Mouse (Mus musculus) frontal cortex, adult 2 months (tissue): ENCODE data around the gene Ms4a7. TPM values are rescaled to one million over a fixed set of nuclear protein-coding genes. Genes with fewer than 3 reads are reported as not detected.
A peak's percentile ranks its signal among the peaks of the same experiment; 100 is the strongest.
"Not testable (repeated sequence)": the region's sequence is repeated elsewhere in the genome, so short reads cannot be mapped to it uniquely, and the experiment has no call there.

Experiments
- DNase-seq, 2 experiments: peaks; one replicate each; pipeline ENCODE4 v3.0.0; 2022; ENCODE audit warnings: low spot score in 1 of 2; ENCODE audit errors: extremely low spot score in 1 of 2
- polyA plus RNA-seq: library from polyadenylated mRNA; depleted of rRNA; stranded (reverse); fragments of >200 nt; gene quantifications from 2 replicates; pipeline ENCODE4 v1.2.3, GENCODE M21; 2012; rRNA removed

Ms4a7 gene
- polyA plus RNA-seq = 0.72 and 0.82 TPM in 2 replicates

DNA sequence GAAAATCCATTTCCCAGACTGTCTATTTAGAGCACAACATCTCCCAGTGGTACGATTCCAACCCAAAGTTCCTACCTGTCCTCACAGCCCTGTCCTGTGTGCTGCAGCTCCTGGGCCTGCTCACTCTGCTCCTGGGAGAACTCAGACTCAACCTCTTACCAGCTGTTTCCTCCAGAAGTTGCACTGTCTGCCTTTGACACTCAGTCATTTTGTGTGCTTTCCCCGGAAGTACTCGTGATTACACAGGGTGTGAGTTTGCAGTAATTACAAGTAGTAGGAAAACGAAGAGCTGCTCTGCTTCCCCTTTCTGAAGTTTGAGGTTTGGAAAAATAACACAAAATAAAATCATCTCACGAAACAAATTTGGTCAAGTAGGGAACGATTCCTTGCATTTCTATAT, at the start of gene Ms4a7:
Gene Ms4a7, minus strand, starts transcription at position 215 of the 400 bp plus-strand sequence.
- no peak for DNase-seq

GRCm38 (mm10) chr19:11376399-11376798, 40.5 kb upstream of the Ms4a7 start:
- no peak for DNase-seq

DNA sequence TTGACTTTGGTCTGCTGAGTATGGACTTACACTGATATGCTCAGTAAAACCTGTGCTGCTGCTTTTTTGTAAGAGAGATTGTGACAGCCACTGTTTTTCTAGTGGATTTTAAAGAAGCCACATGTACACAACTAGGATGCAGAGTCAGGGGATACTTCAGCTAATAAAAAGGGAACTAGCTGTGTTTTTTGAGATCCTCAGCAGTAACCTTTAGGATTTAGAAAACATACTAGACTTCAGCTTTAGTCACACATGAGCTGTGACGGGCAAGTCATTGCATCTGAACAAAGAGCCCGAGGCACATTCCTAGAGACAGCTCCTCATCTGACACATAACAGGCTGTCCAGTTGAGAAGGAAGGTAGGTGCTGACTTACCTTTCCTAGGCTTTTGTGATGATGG, 39.3 kb upstream of the Ms4a7 start, which contains the start of gene Ms4a4a:
Gene Ms4a4a, plus strand, starts transcription at position 251 of the 400 bp plus-strand sequence.
- no peak for DNase-seq

- DNase-seq = no peak
Observed at GRCm38 (mm10) chr19:11371181-11371580, 35.2 kb upstream of the Ms4a7 start.

DNA sequence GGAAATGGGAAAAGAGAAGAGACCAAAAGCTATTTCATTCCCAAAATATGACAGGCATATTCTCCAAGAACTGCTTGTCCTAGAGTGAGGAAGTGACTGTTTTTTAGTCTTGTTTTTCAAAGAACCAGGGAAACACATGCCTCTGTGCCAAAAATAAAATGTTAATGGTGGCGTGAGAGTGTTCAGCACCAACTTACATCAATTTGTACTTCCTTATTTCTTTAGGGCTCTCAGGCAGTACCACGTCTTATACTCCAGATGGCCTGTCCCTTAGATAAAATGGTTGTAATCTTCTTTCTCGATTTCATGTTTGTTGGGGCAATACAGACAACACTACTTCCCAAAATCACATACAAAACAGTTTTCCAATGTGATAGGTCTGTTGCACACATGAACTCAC, 32.4 kb upstream of the Ms4a7 start:
- DNase-seq = no peak

DNA sequence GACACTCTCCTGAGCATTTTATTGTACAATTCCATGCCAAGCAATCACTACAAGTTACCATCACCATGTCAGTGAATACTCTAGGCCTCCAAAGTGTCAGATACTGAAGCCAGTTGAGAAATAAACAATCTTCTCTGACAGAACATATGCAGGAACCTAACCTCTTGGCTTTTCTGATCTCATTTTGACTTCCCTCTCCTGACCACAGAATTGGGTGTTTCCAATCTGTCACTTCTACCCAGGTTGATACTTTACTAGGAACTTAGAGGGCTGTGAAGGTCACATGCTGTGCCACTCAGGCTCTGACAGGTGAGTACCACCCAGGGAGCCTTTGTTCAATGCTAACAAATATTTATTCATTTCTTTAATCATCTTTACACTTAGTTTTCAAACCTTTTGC, 26.1 kb upstream of the Ms4a7 start:
- no peak for DNase-seq

GRCm38 (mm10) chr19:11360106-11360505, 24.2 kb upstream of the Ms4a7 start:
- peak in 1 of 2 experiments; percentile 64 for DNase-seq

DNA sequence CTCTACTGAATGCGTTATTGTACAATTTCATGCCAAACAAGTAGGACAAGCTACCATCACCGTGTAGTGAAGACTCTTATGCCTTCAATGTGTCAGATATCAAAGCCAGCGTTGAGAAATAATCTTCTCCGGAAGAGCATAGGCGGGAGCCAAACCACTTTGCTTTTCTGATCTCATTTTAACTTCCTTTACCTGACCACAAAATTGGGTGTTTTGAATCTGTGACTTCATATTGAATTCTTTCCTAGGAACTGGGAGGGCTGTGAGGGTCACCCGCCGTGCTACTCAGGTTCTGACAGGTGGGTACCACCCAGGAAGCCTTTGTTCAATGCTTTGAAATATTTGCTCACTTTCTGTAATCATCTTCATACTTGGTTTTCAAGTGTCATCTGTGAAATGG, 19.8 kb upstream of the Ms4a7 start:
- no peak for DNase-seq

- peak in 1 of 2 experiments; percentile 20 for DNase-seq
Observed at GRCm38 (mm10) chr19:11351878-11352277, 15.9 kb upstream of the Ms4a7 start.

- DNase-seq = peak in 1 of 2 experiments; percentile 25
Observed at GRCm38 (mm10) chr19:11349698-11350481, 13.9 kb upstream of the Ms4a7 start.

DNA sequence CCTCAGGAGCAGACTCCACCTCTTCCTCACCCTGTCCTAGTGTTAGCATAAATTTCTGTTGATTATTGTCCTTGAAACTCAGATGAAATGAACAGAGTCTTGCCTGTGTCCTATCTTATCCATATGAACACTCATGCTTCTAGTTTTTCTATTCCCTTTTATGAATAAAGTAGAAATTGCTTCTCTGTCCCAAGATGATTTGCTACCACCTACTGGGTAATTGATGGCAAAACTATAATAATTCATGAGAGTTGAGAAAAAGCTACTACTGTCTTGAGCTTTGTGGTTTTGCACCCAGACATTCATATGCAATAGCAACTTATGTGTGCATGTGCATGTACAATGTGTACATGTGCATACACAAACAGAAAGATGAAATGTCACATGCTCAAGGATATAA, 8.0 kb upstream of the Ms4a7 start:
- no peak for DNase-seq

DNA sequence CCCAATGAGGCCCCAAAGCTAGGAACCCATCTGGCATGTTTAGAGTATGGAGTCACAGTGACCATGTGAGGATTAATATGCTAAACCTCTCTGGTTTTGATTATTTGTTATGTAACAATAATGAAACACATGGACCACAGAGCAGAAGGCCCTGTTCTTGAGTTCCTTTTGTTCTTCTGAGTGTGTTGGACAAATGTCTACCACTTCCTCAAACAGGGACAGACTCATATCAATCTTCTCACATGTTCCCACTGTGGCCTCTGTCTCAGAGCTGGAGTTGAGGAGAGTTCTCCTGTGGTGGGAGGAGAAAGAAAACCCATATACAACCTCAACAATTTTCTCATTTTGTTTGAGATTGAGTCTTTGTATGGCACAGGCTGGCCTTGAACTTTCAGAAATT, 7.2 kb upstream of the Ms4a7 start:
- no peak for DNase-seq

GRCm38 (mm10) chr19:11321123-11321522, 14.8 kb downstream of the Ms4a7 start:
- DNase-seq = no peak

- DNase-seq = no peak
Observed at GRCm38 (mm10) chr19:11316786-11317185, 19.2 kb downstream of the Ms4a7 start.

DNA sequence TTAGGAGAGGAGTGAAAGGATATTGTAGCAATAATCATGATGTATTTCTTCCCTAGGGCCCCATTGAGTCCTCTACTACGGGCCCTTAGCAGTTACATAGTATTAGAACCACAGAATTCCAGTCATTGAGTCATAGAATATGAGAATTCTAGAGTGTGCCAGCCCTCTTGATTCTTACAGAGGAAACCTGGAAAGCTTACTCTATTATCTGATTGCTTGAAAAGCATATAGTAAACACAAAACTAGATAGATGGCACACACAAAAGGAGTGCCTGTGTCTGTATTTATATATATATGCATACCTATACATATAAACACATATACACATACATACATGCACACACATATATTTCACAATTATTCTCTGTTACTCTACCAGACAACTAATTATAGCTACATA, 21.6 kb downstream of the Ms4a7 start, which contains the start of gene Ms4a14:
Gene Ms4a14, minus strand, starts transcription at position 101 of the 400 bp plus-strand sequence.
- DNase-seq = no peak

DNA sequence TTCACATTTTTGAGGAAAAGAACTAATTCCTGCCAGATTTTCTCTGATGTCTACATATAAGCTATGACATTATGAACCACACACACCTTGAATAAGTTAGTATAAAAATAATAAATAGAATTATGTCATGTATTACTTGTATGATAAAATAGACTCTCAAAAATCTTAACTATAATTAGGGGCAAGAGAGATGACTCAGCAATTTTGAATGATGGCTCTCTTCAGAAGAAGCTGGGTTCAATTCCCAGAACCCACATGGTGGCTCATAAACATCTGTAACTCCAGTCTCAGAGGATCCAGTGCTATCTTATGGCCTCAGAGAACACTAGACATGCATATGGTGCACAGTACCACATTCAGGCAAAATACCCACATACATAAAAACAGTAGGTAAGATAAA, 27.1 kb downstream of the Ms4a7 start:
- DNase-seq = no peak

DNA sequence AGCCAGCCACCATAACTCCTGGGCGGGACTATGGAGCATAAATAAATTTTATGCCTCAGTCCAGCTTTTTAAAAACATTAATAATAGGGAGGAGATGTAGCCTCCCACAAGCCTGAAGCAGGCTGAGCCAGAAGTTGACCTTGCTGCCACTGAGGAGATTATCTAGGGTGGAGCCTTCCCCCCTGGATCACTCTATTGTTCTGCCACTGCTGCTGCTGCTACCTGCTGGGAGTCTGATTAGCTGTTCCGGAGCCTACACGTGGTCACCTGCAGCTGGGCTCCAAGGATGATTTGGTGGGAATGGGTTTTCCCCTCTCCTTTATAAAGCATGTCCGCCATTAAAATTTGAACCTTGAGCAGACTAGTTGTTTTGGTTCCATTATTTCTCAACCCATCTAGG, 36.4 kb downstream of the Ms4a7 start:
- not testable (repeated sequence) for DNase-seq

- DNase-seq = no peak
Observed at GRCm38 (mm10) chr19:11298939-11299338, 37.0 kb downstream of the Ms4a7 start.

DNA sequence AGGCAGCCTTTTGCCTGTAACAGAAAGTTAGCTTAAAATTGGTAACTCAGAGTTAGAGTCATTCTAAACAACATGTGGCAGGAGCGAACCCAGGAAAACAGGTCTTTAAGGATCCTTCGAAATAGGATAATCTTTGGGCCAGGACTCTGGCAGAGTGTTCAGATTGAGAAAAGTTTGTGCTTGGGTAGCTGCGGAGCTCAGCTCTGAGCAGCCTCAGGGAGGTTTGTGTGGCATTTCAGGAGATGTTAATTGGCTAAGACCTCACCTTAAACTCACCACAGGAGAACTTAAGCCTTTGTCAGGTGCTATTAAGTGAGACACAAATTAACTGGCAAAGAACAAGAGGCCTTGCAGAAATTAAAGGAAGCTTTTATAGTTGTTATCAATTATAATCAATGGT, 42.3 kb downstream of the Ms4a7 start:
- DNase-seq = not testable (repeated sequence)

DNA sequence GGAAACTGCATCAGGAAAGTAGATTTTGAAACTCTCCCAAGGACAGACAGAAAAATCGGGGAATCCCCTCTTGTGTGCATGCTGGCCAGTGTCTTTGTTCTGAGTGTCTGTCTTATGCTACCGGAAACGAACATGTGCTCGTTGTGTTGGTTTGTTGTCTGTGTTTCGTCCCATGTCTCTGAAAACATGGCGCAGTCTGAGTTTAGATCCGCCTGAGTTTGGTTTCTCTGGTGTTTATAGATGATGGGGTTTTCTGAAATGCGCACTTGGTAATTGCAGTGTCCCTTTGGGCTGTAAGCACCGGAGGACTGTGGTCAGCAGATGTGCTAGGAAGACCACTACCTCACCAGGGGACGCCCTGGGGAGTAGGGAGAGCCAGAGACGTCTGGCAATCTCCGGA, 43.0 kb downstream of the Ms4a7 start:
- peak in 1 of 2 experiments; percentile 0 for DNase-seq

DNA sequence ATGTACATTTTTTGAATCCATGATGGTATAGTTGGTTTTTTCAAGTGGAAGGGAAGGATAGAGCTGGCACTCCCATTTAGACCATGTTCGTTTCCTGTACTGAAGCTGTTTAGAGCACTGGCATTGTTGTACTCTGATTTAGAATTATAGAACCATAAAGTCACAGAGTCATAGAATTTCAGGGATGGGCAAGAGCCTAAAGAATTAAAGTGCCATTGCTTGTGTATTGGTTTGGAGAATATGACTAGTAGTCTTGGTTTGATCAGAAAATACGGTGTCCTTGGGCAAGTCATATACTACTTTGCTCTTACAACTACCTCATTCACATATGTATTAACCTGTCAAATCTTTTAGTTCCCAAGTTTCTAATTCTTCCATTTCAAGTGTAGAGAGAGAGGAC, 52.2 kb downstream of the Ms4a7 start, which contains the start of gene Ms4a5:
Gene Ms4a5, minus strand, starts transcription at position 101 of the 400 bp plus-strand sequence.
- no peak for DNase-seq

DNA sequence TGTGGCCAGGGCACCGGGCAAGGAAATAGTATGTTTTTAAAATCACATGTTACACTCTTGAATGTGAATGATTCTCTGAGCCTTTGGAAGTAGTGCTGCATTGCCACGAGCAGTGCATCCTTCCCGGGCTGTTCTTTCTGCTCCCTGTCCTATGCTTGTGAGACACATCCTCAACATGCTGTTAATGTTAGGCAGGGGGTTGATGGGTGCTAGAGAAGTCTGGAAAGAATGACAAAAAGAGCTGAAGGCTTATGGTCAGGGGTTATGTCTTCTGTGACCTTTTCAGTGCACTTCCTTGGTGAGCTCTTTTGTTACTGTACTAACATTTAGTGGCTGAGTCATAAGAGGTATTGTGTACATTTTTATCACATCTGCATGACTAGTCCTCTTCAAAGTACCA, 55.7 kb downstream of the Ms4a7 start:
- DNase-seq = no peak
